17 mouse cellular contexts compared by ENCODE assay signal in genomic region chr8:125449048-125449447, GRCm38 (mm10).
"Had no signal": no experiment of that assay in that cellular context is flagged by ENCODE, and none has a peak within 500 bp of the region (broad histone marks: within the 10 kb centered on the region; RNA-seq: fewer than 3 reads in every experiment).

No protein-coding gene starts in this region.

- H3K9me3 ChIP-seq: intestine, embryonic 15.5 days; kidney, embryonic 15.5 days; liver, embryonic 13.5 days; stomach, embryonic 15.5 days had no signal

- H3K4me1 ChIP-seq: intestine, embryonic 15.5 days had no signal

- DNase-seq: kidney, adult 11 months; kidney, adult 8-10 months; kidney, postnatal 10 days; kidney, postnatal 36 days; layer of hippocampus, postnatal 36 days; left cerebral cortex, postnatal 4 days; liver, embryonic 13.5 days; lung, adult 2 months; lung, postnatal 14 days; lung, postnatal 4 days; right cerebral cortex, postnatal 25 days; spleen, adult 18-20 months; thymus, postnatal 25 days had no signal

- H3K36me3 ChIP-seq: liver, embryonic 13.5 days; stomach, embryonic 15.5 days had no signal

- H3K9ac ChIP-seq: intestine, embryonic 15.5 days; kidney, embryonic 15.5 days; liver, embryonic 13.5 days; stomach, embryonic 15.5 days had no signal

- H3K4me2 ChIP-seq: intestine, embryonic 15.5 days; kidney, embryonic 15.5 days; liver, embryonic 13.5 days; stomach, embryonic 15.5 days had no signal

- ATAC-seq: intestine, embryonic 15.5 days had no signal

- H3K27me3 ChIP-seq: intestine, embryonic 15.5 days; kidney, embryonic 15.5 days; liver, embryonic 13.5 days; stomach, embryonic 15.5 days had no signal

- H3K27ac ChIP-seq: intestine, embryonic 15.5 days; kidney, embryonic 15.5 days; left cerebral cortex, adult 2 months; liver, embryonic 13.5 days; stomach, embryonic 15.5 days had no signal

- H3K4me3 ChIP-seq: intestine, embryonic 15.5 days; kidney, embryonic 15.5 days; left cerebral cortex, adult 2 months; liver, embryonic 13.5 days; stomach, embryonic 15.5 days had no signal
